Mouse (Mus musculus) liver, embryonic 16.5 days (tissue): ENCODE measurements around the gene Gm28998. TPM values are rescaled to one million over a fixed set of nuclear protein-coding genes. Genes with fewer than 3 reads are reported as not detected.
"Not testable (repeated sequence)": the region's sequence is repeated elsewhere in the genome, so short reads cannot be mapped to it uniquely, and the experiment has no call there.

Source experiments
- ATAC-seq: fragments of 200-750 bp; cut with Nextera tagmentation; 2 replicates; pipeline ENCODE4 v1.8.0; 2017; ENCODE audit warnings: low read depth, mild to moderate bottlenecking, moderate number of reproducible peaks, moderate library complexity
- H3K27ac ChIP-seq: fragments of 300-500 bp; sonication (generic); 2 replicates; pipeline ENCODE4 v1.5.1; 2014; ENCODE audit warnings: mild to moderate bottlenecking, low read length
- H3K27me3 ChIP-seq: fragments of 300-500 bp; sonication (generic); 2 replicates; pipeline ENCODE4 v1.6.1; 2014; ENCODE audit warnings: low read depth, low read length, mixed read lengths; ENCODE audit not compliant: control insufficient read depth, insufficient read depth
- H3K36me3 ChIP-seq: fragments of 300-500 bp; sonication (generic); 2 replicates; pipeline ENCODE4 v1.6.1; 2014; ENCODE audit warnings: mild to moderate bottlenecking; ENCODE audit not compliant: control insufficient read depth, insufficient read depth
- H3K4me1 ChIP-seq: fragments of 300-500 bp; sonication (generic); 2 replicates; pipeline ENCODE4 v1.6.1; 2014; ENCODE audit warnings: low read depth, low read length, mixed read lengths; ENCODE audit not compliant: control insufficient read depth
- H3K4me2 ChIP-seq: fragments of 300-500 bp; sonication (generic); 2 replicates; pipeline ENCODE4 v1.6.1; 2014; ENCODE audit warnings: low read depth, low read length, mixed read lengths
- H3K4me3 ChIP-seq: fragments of 300-500 bp; sonication (generic); 2 replicates; pipeline ENCODE4 v1.5.1; 2014; ENCODE audit warnings: low read depth, mild to moderate bottlenecking, low read length
- H3K9ac ChIP-seq: fragments of 300-500 bp; sonication (generic); 2 replicates; pipeline ENCODE4 v1.6.1; 2014; ENCODE audit warnings: low read depth, low read length
- H3K9me3 ChIP-seq: fragments of 300-500 bp; sonication (generic); replicated peaks from 2 replicates; pipeline ENCODE4 v1.6.1; 2016; ENCODE audit warnings: low read length; ENCODE audit not compliant: control insufficient read depth
- WGBS: fragments of 180-500 bp; shearing (Covaris S2); extraction: QIAGEN DNeasy Blood & Tissue Kit; methylation state at CpG from one replicate; pipeline ENCODE4 v1.1.7; 2014; ENCODE audit not compliant: insufficient replicate concordance; 5-methylcytosine and 5-hydroxymethylcytosine counted together
- polyA plus RNA-seq: library from polyadenylated mRNA; unstranded; fragments of >200 nt; fragmentation: Nextera tagmentation; extraction: Ambion mirVana; gene quantifications from 2 replicates; pipeline ENCODE4 v1.2.1, GENCODE M21; 2015

Gene Gm28998
- not detected in 2 replicates for polyA plus RNA-seq

DNA sequence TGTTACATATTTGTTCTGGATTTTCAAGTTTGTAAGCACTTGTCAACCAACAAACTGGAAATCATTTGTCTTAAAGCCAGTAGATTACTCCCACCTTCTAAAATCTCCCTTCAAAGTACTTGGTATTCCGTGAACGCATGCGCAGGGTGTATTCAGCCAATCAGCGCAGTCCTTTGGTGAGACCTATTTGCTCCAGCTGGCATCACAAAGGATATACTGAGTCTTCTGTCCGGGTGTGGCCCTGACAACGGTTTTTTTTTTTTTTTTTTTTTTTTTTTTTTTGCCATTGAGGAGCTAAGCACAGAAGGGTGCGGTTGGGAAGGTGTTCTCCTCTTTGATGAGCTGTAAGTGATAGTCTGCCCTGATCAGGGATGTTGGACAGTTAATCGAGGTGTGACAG, at the start of gene Gm28998:
Gene Gm28998 (plus strand): TSS at position 301 of the 400 bp plus-strand sequence.
- H3K27ac ChIP-seq, H3K27me3 ChIP-seq, H3K9ac ChIP-seq, H3K4me2 ChIP-seq, ATAC-seq, H3K4me1 ChIP-seq, H3K4me3 ChIP-seq, H3K9me3 ChIP-seq, H3K36me3 ChIP-seq: not testable (repeated sequence)
- WGBS: no CpG with 5 or more reads among the region's 8 CpGs

Other genes with a start within 250 kb of the Gm28998 start
- gene Gm21244, start 84.5 kb upstream of the Gm28998 start, polyA plus RNA-seq: not detected in 2 replicates
- not detected in 2 replicates for gene Gm21788, start 151.2 kb downstream of the Gm28998 start, polyA plus RNA-seq